In genomic region chr8:87424706-87425105, GRCm38 (mm10) we compare ENCODE assay signal across 28 mouse cellular contexts. TPM values are rescaled to one million over a fixed set of nuclear protein-coding genes. Genes with fewer than 3 reads are reported as not detected.
DNase-seq lines count a peak whose midpoint lies in the region; ATAC-seq and TF ChIP-seq lines count a peak whose summit lies in the region.
"Had no signal": no experiment of that assay in that cellular context is flagged by ENCODE, and none has a peak within 500 bp of the region (broad histone marks: within the 10 kb centered on the region; RNA-seq: fewer than 3 reads in every experiment).

No protein-coding gene starts in this region.

- H3K9ac ChIP-seq in midbrain, postnatal 0 days (replicated peaks; ENCODE audit: low read length, poor library complexity, severe bottlenecking) = no peak overlapping the region
- H3K9ac ChIP-seq: embryonic facial prominence, embryonic 13.5 days; forebrain, embryonic 12.5 days; forebrain, embryonic 15.5 days; heart, embryonic 13.5 days; hindbrain, embryonic 14.5 days had no signal

- no peaks in the 10 kb centered on the region for H3K27me3 ChIP-seq in heart, embryonic 10.5 days (ENCODE audit: insufficient read depth, poor library complexity, severe bottlenecking)
- H3K27me3 ChIP-seq in midbrain, postnatal 0 days (ENCODE audit: insufficient read depth, low read length) = no peaks in the 10 kb centered on the region
- H3K27me3 ChIP-seq: embryonic facial prominence, embryonic 13.5 days; forebrain, embryonic 12.5 days; forebrain, embryonic 15.5 days; heart, embryonic 13.5 days had no signal

- H3K4me3 ChIP-seq in heart, embryonic 10.5 days = no peak overlapping the region
- H3K4me3 ChIP-seq in midbrain, postnatal 0 days (ENCODE audit: low read depth, low read length) = no peak overlapping the region
- H3K4me3 ChIP-seq: embryonic facial prominence, embryonic 10.5 days; embryonic facial prominence, embryonic 13.5 days; erythroblast, embryonic 14.5 days; forebrain, embryonic 12.5 days; forebrain, embryonic 15.5 days; heart, embryonic 13.5 days had no signal

- peak; percentile 39 to 67 for DNase-seq in adrenal gland, adult (ENCODE audit: inconsistent age in 2 of 2, low spot score in 1 of 2)
- DNase-seq in adrenal gland, postnatal 4 days (ENCODE audit: low spot score in 2 of 2) = no peak
- peak; percentile 51 for DNase-seq in heart, embryonic 10.5 days (ENCODE audit: low spot score)
- no peak for DNase-seq in heart, adult 8-10 months (ENCODE audit: low spot score)
- peak; percentile 4 for DNase-seq in adrenal gland, postnatal 25 days
- no peak for DNase-seq in urinary bladder, adult 2 months (ENCODE audit: low spot score)
- no peak for DNase-seq in midbrain, postnatal 0 days (ENCODE audit: low spot score)
- DNase-seq: cerebellum, adult 11 months; cerebellum, adult 2 months; cerebellum, postnatal 10 days; cerebellum, postnatal 36 days; embryo, embryonic 11 days; gastrocnemius, postnatal 25 days; heart, postnatal 14 days; heart, postnatal 4 days; kidney, adult 2 months had no signal

- H3K27ac ChIP-seq in heart, embryonic 10.5 days = no peak overlapping the region
- no peak overlapping the region for H3K27ac ChIP-seq in midbrain, postnatal 0 days (ENCODE audit: low read depth, low read length)
- H3K27ac ChIP-seq: embryonic facial prominence, embryonic 10.5 days; embryonic facial prominence, embryonic 13.5 days; forebrain, embryonic 12.5 days; forebrain, embryonic 15.5 days; heart, embryonic 13.5 days; hindbrain, embryonic 14.5 days had no signal

- no peak overlapping the region for H3K4me2 ChIP-seq in midbrain, postnatal 0 days (ENCODE audit: low read depth, low read length, poor library complexity, severe bottlenecking)
- H3K4me2 ChIP-seq: embryonic facial prominence, embryonic 13.5 days; forebrain, embryonic 12.5 days; forebrain, embryonic 15.5 days; heart, embryonic 13.5 days; hindbrain, embryonic 14.5 days had no signal

- no peaks in the 10 kb centered on the region for H3K36me3 ChIP-seq in heart, embryonic 10.5 days
- H3K36me3 ChIP-seq in midbrain, postnatal 0 days (ENCODE audit: insufficient read depth, low read length) = no peaks in the 10 kb centered on the region
- H3K36me3 ChIP-seq: embryonic facial prominence, embryonic 10.5 days; embryonic facial prominence, embryonic 13.5 days; forebrain, embryonic 12.5 days; forebrain, embryonic 15.5 days; heart, embryonic 13.5 days had no signal

- TF ChIP-seq CTCF in midbrain, postnatal 0 days (IDR thresholded peaks at IDR 0.05) = no peak

- H3K9me3 ChIP-seq in heart, embryonic 10.5 days = no peaks in the 10 kb centered on the region
- H3K9me3 ChIP-seq in midbrain, postnatal 0 days (ENCODE audit: low read length) = no peaks in the 10 kb centered on the region
- H3K9me3 ChIP-seq: embryonic facial prominence, embryonic 10.5 days; embryonic facial prominence, embryonic 13.5 days; forebrain, embryonic 12.5 days; forebrain, embryonic 15.5 days; heart, embryonic 13.5 days had no signal

- 79% methylated on average over 5 of the region's 5 CpGs for WGBS in heart, embryonic 10.5 days
- WGBS in midbrain, postnatal 0 days = 70% methylated on average over 5 of the region's 5 CpGs

- no peak for ATAC-seq in megakaryocyte-erythroid progenitor cell, adult 5-6 weeks (replicated peaks; ENCODE audit: low FRiP score, low TSS enrichment, poor library complexity, severe bottlenecking)
- ATAC-seq in midbrain, postnatal 0 days (ENCODE audit: low FRiP score) = no peak
- ATAC-seq: CD4-positive, CD25-positive, alpha-beta regulatory T cell, adult 4 months; forebrain, embryonic 15.5 days; intestine, postnatal 0 days had no signal

- H3K4me1 ChIP-seq in heart, embryonic 10.5 days = no peaks in the 10 kb centered on the region
- H3K4me1 ChIP-seq in midbrain, postnatal 0 days (ENCODE audit: insufficient read depth, low read length) = no peaks in the 10 kb centered on the region
- H3K4me1 ChIP-seq: embryonic facial prominence, embryonic 13.5 days; forebrain, embryonic 15.5 days; heart, embryonic 13.5 days had no signal

RNA-seq across cellular contexts. Expression of gene Cbln1, which starts 47.7 kb away (rescaled TPM):
- total RNA-seq in adrenal gland, postnatal 4 days (2021) = 1 to 10 TPM; 1.0 to 1.7 TPM
- polyA plus RNA-seq in heart, embryonic 10.5 days (2016; fragmentation: Nextera tagmentation; extraction: Ambion mirVana) = 0.16 and 0.85 TPM in 2 replicates
- total RNA-seq in heart, adult 8-10 months (2022) = under 1 TPM; 0.28 to 0.81 (median 0.38) TPM
- 1.2 and 1.3 TPM in 2 replicates for total RNA-seq in adrenal gland, postnatal 25 days (2021)
- 0.01 TPM in 1 of 2 replicates, not detected in the other for polyA plus RNA-seq in urinary bladder, adult 2 months (2012; rRNA removed)
- total RNA-seq in megakaryocyte-erythroid progenitor cell, adult 5-6 weeks (2014; fragmentation: Nextera tagmentation) = not detected in 2 replicates
- not detected in 2 replicates for total RNA-seq in megakaryocyte-erythroid progenitor cell, adult 5-6 weeks (2017)
- 48.2 and 77.3 TPM in 2 replicates for total RNA-seq in midbrain, postnatal 0 days (2014; rRNA removed)
- 17.3 and 24.0 TPM in 2 replicates for polyA plus RNA-seq in midbrain, postnatal 0 days (2015; fragmentation: Nextera tagmentation; extraction: Ambion mirVana)
- total RNA-seq: gastrocnemius, adult 8-10 months; MEL had no signal
- polyA plus RNA-seq: CD4-positive, CD25-positive, alpha-beta regulatory T cell, adult 4 months; erythroblast, embryonic 14.5 days had no signal

Comparison
In these comparisons a context has a peak if more than half of its experiments do, and no peak if none do; other contexts are left out.
1. DNase-seq: peak in adrenal gland, adult (2 of 2), heart, embryonic 10.5 days (single experiment) and adrenal gland, postnatal 25 days (single experiment); none in adrenal gland, postnatal 4 days (0 of 2), heart, adult 8-10 months (single experiment), urinary bladder, adult 2 months (single experiment) and midbrain, postnatal 0 days (single experiment).
2. RNA of gene Cbln1, which starts 47.7 kb away (total RNA-seq): 48.2 to 77.3 TPM in midbrain, postnatal 0 days; 1.0 to 1.7 TPM in adrenal gland, postnatal 4 days, 1.2 to 1.3 TPM in adrenal gland, postnatal 25 days, 0.28 to 0.81 TPM in heart, adult 8-10 months and not detected in megakaryocyte-erythroid progenitor cell, adult 5-6 weeks; every median in the first group is over 10 times any median in the second.